Mouse (Mus musculus) heart, adult 9 months (tissue): Measurements from ENCODE around the gene Stx4a.

Experiments
- DNase-seq, 2 experiments: peaks; one replicate each; pipeline ENCODE4 v3.0.0; 2022; ENCODE audit warnings: low spot score in 2 of 2

The Stx4a gene

GRCm38 (mm10) chr7:127898179-127898956, 74.3 kb downstream of the Stx4a start:
- no peak for DNase-seq
